Mouse (Mus musculus) forebrain, embryonic 10.5 days (tissue): Measurements from ENCODE around the gene Trappc13. TPM values are rescaled to one million over a fixed set of nuclear protein-coding genes. Genes with fewer than 3 reads are reported as not detected.

Experiments
- DNase-seq: peaks from one replicate; pipeline ENCODE4 v3.0.0-alpha.2; 2017; ENCODE audit warnings: low spot score; ENCODE audit errors: extremely low spot score
- H3K27ac ChIP-seq: fragments of 300-500 bp; sonication (generic); 2 replicates; pipeline ENCODE4 v1.5.1; 2016; ENCODE audit warnings: mild to moderate bottlenecking
- H3K27me3 ChIP-seq: fragments of 300-500 bp; sonication (generic); 2 replicates; pipeline ENCODE4 v1.6.1; 2016; ENCODE audit warnings: mild to moderate bottlenecking; ENCODE audit not compliant: poor library complexity, severe bottlenecking
- H3K36me3 ChIP-seq: fragments of 300-500 bp; sonication (generic); replicated peaks from 2 replicates; pipeline ENCODE4 v1.6.1; 2016; ENCODE audit warnings: mild to moderate bottlenecking, moderate library complexity
- H3K4me1 ChIP-seq: fragments of 300-500 bp; sonication (generic); 2 replicates; pipeline ENCODE4 v1.6.1; 2016
- H3K4me3 ChIP-seq: fragments of 300-500 bp; sonication (generic); 2 replicates; pipeline ENCODE4 v1.5.1; 2016; ENCODE audit warnings: mild to moderate bottlenecking, moderate library complexity
- H3K9me3 ChIP-seq: fragments of 300-500 bp; sonication (generic); 2 replicates; pipeline ENCODE4 v1.6.1; 2016; ENCODE audit warnings: mild to moderate bottlenecking, moderate library complexity
- WGBS: fragments of 180-500 bp; shearing (Covaris S2); methylation state at CpG from one replicate; pipeline ENCODE4 v1.1.7; 2016; 5-methylcytosine and 5-hydroxymethylcytosine counted together
- polyA plus RNA-seq: library from polyadenylated mRNA; unstranded; fragments of >200 nt; fragmentation: Nextera tagmentation; extraction: Ambion mirVana; gene quantifications from 2 replicates; pipeline ENCODE4 v1.2.1, GENCODE M21; 2016

The Trappc13 gene
- polyA plus RNA-seq, 1 experiment from 2014 or later: 89.7 TPM

DNA sequence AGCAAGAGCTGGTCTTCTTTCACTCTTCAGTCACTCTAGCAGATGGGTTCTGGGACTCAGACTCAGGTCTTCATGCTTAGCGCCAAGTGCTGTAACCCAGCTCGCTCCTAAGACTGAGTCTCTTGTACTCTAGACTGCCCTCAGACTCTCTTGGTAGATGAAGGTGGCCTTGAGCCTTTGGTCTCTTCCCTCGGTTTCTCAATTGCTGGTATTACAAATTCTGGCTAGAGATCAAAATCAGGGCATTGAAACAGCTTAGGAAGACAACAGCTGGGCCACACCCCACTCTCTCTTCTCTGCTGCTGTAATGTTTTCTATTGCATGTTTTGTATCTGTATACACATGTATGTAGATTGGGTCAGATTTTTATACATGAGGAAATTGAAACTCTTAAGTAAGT lies 32.6 kb downstream of the Trappc13 start:
- Histone ChIP-seq H3K36me3 (peaks cover 98% of the 10 kb centered on the region), H3K4me3 (no peak overlapping the region), H3K4me1 (no peaks in the 10 kb centered on the region), H3K27me3 (no peaks in the 10 kb centered on the region), H3K9me3 (no peaks in the 10 kb centered on the region), H3K27ac (no peak overlapping the region)
- 92% methylated on average over 3 of the region's 3 CpGs for WGBS
- no peak for DNase-seq

- Histone ChIP-seq H3K4me1 (no peaks in the 10 kb centered on the region), H3K9me3 (no peaks in the 10 kb centered on the region), H3K27me3 (no peaks in the 10 kb centered on the region), H3K4me3 (no peak overlapping the region), H3K27ac (no peak overlapping the region), H3K36me3 (peaks cover 99% of the 10 kb centered on the region)
- no peak for DNase-seq
- WGBS: 87% methylated on average over 9 of the region's 9 CpGs
Measured at GRCm38 (mm10) chr13:104144871-104145270, 33.4 kb downstream of the Trappc13 start.

- Histone ChIP-seq H3K9me3 (no peaks in the 10 kb centered on the region), H3K27me3 (no peaks in the 10 kb centered on the region), H3K4me3 (no peak overlapping the region), H3K4me1 (peaks cover 3% of the 10 kb centered on the region; the same call in 1 of the 2 replicates), H3K36me3 (peaks cover 72% of the 10 kb centered on the region), H3K27ac (no peak overlapping the region)
- DNase-seq: peak; percentile 70
- WGBS: 45% methylated on average over 13 of the region's 13 CpGs
Measured at GRCm38 (mm10) chr13:104139369-104140209, 38.7 kb downstream of the Trappc13 start.

DNA sequence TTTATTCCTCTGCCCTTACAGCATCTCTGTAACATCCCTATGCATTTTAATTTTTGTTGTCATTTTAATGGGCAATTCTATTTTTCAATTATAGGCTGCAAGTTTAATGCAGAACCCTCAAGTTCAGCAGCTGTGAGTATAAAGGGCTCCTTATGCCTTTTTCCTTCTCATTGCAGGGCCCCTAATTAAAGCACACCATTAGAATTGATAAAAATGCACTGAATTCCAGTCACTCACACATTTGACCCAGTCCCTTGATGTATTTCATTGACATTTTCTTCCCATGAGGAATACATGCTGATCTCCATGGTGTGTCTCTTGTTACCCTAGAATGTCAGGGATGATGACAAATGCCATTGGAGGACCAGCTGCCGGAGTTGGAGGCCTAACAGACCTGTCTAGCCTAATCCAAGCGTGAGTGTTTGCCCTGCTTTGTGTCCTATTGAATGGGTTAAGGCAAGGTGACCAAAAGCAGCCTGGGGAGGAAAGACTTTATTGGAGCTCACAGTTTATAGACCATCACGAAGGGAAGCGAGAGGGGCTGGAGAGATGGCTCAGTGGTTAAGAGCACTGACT lies 43.7 kb downstream of the Trappc13 start:
- no peaks in the 10 kb centered on the region for H3K27me3 ChIP-seq
- H3K36me3 ChIP-seq: peaks cover 30% of the 10 kb centered on the region
- H3K4me1 ChIP-seq: peaks cover 4% of the 10 kb centered on the region; the same call in 1 of the 2 replicates
- DNase-seq: no peak
- H3K4me3 ChIP-seq: no peak overlapping the region
- 80% methylated on average over 4 of the region's 4 CpGs for WGBS
- H3K9me3 ChIP-seq: no peaks in the 10 kb centered on the region
- H3K27ac ChIP-seq: no peak overlapping the region

- H3K27ac ChIP-seq: no peak overlapping the region
Measured at GRCm38 (mm10) chr13:104132561-104132960, 45.7 kb downstream of the Trappc13 start.

GRCm38 (mm10) chr13:104123662-104124381 lies 54.4 kb downstream of the Trappc13 start:
- no peak overlapping the region for H3K4me3 ChIP-seq
- DNase-seq: no peak
- H3K9me3 ChIP-seq: no peaks in the 10 kb centered on the region
- no peak overlapping the region for H3K27ac ChIP-seq
- no peaks in the 10 kb centered on the region for H3K27me3 ChIP-seq
- peaks cover 9% of the 10 kb centered on the region for H3K4me1 ChIP-seq
- peaks cover 3% of the 10 kb centered on the region; the same call in 1 of the 2 replicates for H3K36me3 ChIP-seq
- WGBS: 96% methylated on average over 20 of the region's 20 CpGs

More at GRCm38 (mm10) chr13:104132561-104132960, 45.7 kb downstream of the Trappc13 start:
- 90% methylated on average over 2 of the region's 2 CpGs for WGBS
- H3K27me3 ChIP-seq: no peaks in the 10 kb centered on the region
- peaks cover 26% of the 10 kb centered on the region for H3K36me3 ChIP-seq
- H3K9me3 ChIP-seq: no peaks in the 10 kb centered on the region
- no peak for DNase-seq
- H3K4me1 ChIP-seq: peaks cover 4% of the 10 kb centered on the region; the same call in 1 of the 2 replicates
- H3K4me3 ChIP-seq: no peak overlapping the region

- 78% methylated on average over 17 of the region's 17 CpGs for WGBS
- DNase-seq: no peak
- Histone ChIP-seq H3K36me3 (peaks cover 8% of the 10 kb centered on the region), H3K4me1 (peaks cover 9% of the 10 kb centered on the region), H3K27me3 (no peaks in the 10 kb centered on the region), H3K4me3 (no peak overlapping the region), H3K27ac (no peak overlapping the region), H3K9me3 (no peaks in the 10 kb centered on the region)
Measured at GRCm38 (mm10) chr13:104122078-104122840, 56.0 kb downstream of the Trappc13 start.

DNA sequence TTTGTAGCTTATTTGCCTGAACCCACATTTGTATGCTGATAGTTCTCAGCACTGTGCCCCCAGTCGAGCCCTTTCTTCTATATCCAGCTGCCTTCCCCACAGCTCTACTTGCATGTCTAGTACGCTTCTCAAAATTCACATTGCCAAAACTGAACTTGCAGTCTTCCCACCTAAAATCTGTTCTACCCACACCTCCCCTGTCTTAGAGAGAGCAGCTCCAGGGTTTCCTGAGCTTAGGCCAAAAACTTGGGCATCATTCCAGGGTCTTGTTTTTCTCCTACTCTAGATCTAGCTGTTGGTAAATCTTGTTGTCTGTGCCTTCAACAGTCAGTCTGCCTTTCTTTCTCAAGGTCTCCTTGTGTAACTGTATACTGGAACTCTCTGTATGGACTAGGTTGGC lies 63.4 kb downstream of the Trappc13 start:
- H3K4me3 ChIP-seq: no peak overlapping the region
- peaks cover 12% of the 10 kb centered on the region for H3K36me3 ChIP-seq
- no peaks in the 10 kb centered on the region for H3K9me3 ChIP-seq
- no peaks in the 10 kb centered on the region for H3K27me3 ChIP-seq
- DNase-seq: no peak
- peaks cover 21% of the 10 kb centered on the region for H3K4me1 ChIP-seq
- 92% methylated on average over 2 of the region's 2 CpGs for WGBS
- no peak overlapping the region for H3K27ac ChIP-seq

GRCm38 (mm10) chr13:104113782-104114181 lies 64.5 kb downstream of the Trappc13 start:
- H3K36me3 ChIP-seq: peaks cover 8% of the 10 kb centered on the region
- no peak overlapping the region for H3K4me3 ChIP-seq
- H3K27ac ChIP-seq: no peak overlapping the region
- no peak for DNase-seq
- H3K9me3 ChIP-seq: no peaks in the 10 kb centered on the region
- H3K27me3 ChIP-seq: no peaks in the 10 kb centered on the region
- 94% methylated on average over 4 of the region's 4 CpGs for WGBS
- peaks cover 28% of the 10 kb centered on the region for H3K4me1 ChIP-seq

GRCm38 (mm10) chr13:104112266-104112900 lies 65.9 kb downstream of the Trappc13 start:
- H3K4me3 ChIP-seq: no peak overlapping the region
- peaks cover 4% of the 10 kb centered on the region for H3K36me3 ChIP-seq
- H3K9me3 ChIP-seq: no peaks in the 10 kb centered on the region
- peaks cover 34% of the 10 kb centered on the region for H3K4me1 ChIP-seq
- DNase-seq: no peak
- H3K27ac ChIP-seq: no peak overlapping the region
- WGBS: 45% methylated on average over 12 of the region's 12 CpGs
- no peaks in the 10 kb centered on the region for H3K27me3 ChIP-seq

- no peak for DNase-seq
- Histone ChIP-seq H3K4me1 (peaks cover 34% of the 10 kb centered on the region), H3K9me3 (no peaks in the 10 kb centered on the region), H3K36me3 (peaks cover 4% of the 10 kb centered on the region), H3K27me3 (no peaks in the 10 kb centered on the region), H3K4me3 (peak overlapping the region; percentile 86), H3K27ac (no peak overlapping the region)
- 51% methylated on average over 7 of the region's 7 CpGs for whole genome bisulfite sequencing
Measured at GRCm38 (mm10) chr13:104110526-104110925, 67.7 kb downstream of the Trappc13 start.
